Mouse (Mus musculus) left cerebral cortex, postnatal 25 days (tissue): ENCODE data around the gene Stk26. TPM values are rescaled to one million over a fixed set of nuclear protein-coding genes. Genes with fewer than 3 reads are reported as not detected.

Source experiments
- DNase-seq, 2 experiments: peaks; one replicate each; pipeline ENCODE4 v3.0.0; 2022; ENCODE audit warnings: low spot score in 2 of 2, mixed read lengths in 1 of 2
- intact Hi-C: fragments of 180-260 bp; cut with DNase I; formaldehyde crosslinking; loops from one replicate; pipeline ENCODE4 v1.15.1; 2025
- total RNA-seq, 2 experiments: library from RNA; stranded (reverse); gene quantifications; 2 replicates each; pipeline ENCODE4 v1.2.3; 2021

Stk26 gene
- 1 to 10 TPM; 1.7 to 4.4 TPM for total RNA-seq

DNA sequence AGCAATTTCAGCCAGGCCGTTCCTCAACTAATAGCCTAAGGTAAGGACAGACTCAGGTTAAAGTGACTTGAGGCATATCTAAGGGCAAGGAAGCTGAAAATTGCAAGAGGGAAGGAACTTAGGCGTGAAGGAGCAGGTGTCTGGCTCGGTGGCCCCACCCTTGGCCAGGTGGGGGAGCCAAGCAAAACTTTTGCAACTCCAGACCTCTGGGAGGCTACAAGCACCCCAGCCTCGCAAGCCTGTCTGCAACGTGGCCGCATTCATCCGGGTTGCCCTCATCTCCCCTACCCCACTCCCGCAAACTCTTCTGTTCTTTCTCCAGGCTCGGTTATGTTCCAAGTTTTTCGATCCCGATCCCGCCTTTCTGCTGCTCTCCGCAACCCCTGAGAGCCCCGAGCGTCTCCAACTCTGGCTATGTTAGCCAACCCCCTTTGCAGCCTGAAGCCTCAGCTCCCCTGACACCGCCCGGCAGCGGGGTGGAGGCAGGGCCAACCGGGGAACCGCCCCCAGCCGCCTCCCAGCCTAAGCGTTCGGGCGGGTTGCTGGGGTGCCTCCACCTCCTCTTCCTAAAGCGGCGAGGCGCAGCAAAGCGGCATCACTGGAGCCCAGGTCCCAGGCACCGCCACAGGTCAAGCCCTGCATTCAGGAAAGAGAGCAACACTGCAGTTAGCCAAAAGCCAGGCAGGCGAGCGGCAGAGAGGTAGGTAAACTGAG is at the start of gene Stk26:
TSS of gene Stk26 (plus strand) at position 201 of the 714 bp plus-strand sequence.
- intact Hi-C loops, result no loop called here
- DNase-seq, result peak; percentile 9 to 19

DNA sequence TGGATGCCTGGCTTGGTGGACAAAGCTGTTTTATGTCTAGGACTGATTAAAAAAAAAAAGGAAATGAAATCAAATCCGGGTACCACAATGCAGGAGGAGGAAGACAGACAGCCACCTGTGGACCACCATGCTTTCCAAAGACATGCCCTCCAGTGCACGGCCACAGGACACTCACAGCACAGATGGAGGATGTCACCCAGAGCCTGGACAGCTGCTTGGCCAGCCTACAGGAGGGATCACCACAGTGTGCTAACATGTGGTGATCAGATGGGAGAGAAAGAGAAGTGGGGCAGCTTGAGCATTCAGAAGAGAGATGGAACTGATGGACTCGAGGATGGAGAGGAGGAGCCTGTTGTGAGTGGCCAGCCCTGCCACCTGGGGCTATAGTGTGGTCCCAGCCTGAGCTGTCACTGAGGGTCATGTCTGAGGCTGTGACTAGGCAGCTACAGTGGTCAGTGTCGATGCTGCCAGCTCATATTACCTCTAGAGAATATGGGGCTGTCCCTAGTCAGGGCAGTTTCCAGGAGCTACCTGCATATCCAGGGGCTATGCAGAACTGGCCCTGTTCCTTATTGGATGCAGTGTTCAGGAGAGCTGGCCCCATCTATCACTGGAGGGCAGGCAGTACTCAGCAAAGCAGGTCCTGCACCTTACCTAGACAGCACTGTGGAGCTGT is 47.7 kb upstream of the Stk26 start:
- intact Hi-C loops, result no loop called here
- no peak for DNase-seq

- no peak for DNase-seq
- intact Hi-C loops, result no loop called here
Measured at GRCm38 (mm10) chrX:50797798-50798197, 43.0 kb upstream of the Stk26 start.

- no peak for DNase-seq
- intact Hi-C loops, result no loop called here
Measured at GRCm38 (mm10) chrX:50798571-50798970, 42.3 kb upstream of the Stk26 start.

DNA sequence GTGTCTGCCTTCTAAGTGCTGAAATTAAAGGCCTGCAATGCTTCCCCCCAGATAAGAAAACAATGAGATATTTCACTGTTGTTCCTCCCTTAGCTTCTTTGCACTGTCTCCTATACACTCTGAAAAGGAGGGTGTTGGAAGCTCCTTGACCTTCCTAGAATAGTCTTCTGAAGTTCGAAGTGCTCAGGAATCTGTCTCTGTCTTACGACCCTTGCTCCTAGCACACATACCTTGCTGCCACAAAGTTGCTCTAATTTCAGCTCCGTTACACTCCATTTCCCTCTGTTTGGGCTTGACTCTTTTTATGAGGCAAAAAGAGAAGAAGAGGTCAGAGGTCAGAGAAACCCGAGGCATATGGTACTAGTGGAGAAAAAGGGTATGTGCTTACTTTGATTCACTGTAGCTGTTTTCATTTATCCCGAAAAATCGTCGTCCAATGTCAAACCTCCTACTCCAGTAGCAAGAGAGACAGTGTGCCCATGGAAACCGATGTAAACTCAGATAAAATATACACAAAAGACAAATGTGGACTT is 41.1 kb upstream of the Stk26 start:
- intact Hi-C loops, result no loop called here

GRCm38 (mm10) chrX:50805654-50806053 is 35.2 kb upstream of the Stk26 start:
- DNase-seq, result no peak
- intact Hi-C loops, result no loop called here

More for the DNA sequence above, 41.1 kb upstream of the Stk26 start:
- no peak for DNase-seq

DNA sequence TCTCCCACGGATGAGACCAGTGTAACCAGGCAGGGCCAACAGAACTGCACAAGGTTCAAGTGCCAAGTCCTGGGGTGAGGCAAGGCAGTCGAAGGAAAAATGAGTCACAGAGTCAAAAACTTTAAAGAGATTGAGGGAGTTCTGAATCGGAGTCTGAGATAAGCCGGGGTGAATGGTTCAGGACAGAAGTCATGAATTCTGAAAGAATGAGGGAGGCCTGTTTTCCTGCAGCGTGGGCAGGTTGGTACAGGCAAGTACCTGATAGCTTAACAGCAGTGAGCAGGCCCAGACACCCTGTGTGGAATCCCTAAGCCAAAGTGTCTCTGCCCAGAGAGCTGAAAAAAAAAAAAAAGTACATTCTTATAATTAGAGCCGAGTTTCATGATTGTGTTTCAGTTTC is 17.0 kb upstream of the Stk26 start:
- intact Hi-C loops, result no loop called here
- no peak for DNase-seq

- DNase-seq, result no peak
- intact Hi-C loops, result no loop called here
Measured at GRCm38 (mm10) chrX:50835592-50835991, 5.3 kb upstream of the Stk26 start.

GRCm38 (mm10) chrX:50836029-50836691 is 4.7 kb upstream of the Stk26 start:
- intact Hi-C loops, result no loop called here
- DNase-seq, result no peak

- no peak for DNase-seq
- intact Hi-C loops, result no loop called here
Measured at GRCm38 (mm10) chrX:50841587-50841986, 740 bp downstream of the Stk26 start.

GRCm38 (mm10) chrX:50842046-50842445 is 1.2 kb downstream of the Stk26 start:
- intact Hi-C loops, result no loop called here
- DNase-seq, result no peak

DNA sequence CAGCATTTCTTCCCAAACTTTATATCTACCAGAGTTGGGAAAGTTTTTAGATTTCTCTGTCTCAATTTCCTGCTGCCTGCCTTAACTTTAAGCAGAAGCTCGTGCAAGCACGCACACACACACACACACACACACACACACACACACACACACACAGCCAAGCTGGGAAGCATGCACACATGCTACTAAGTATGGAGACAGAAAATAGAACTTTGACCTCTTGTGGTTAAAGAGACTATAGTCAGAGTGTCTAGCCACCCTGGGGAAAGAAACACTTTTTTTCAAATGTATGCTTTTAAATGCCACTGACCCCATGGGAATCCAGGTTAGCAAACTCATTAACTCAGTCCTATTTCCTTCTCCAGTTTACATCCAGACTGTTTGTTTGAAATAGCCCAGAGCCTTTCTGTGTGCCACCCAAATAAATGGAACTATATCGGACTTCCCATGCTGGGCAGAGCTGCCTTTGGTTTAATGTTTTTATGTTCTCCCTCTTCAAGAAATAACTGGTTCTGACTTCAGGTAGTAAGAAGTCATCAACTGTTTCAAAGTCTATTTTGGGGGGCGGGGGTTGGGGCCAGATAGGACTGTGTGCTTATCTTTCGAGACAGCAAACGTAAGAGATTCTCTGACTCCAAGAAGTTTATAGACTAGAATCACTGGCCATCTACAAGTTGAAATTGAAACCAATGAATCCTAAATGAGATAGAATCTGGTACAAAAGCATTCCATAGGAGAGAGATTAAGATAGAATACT is 9.8 kb downstream of the Stk26 start:
- DNase-seq, result no peak
- intact Hi-C loops, result no loop called here

DNA sequence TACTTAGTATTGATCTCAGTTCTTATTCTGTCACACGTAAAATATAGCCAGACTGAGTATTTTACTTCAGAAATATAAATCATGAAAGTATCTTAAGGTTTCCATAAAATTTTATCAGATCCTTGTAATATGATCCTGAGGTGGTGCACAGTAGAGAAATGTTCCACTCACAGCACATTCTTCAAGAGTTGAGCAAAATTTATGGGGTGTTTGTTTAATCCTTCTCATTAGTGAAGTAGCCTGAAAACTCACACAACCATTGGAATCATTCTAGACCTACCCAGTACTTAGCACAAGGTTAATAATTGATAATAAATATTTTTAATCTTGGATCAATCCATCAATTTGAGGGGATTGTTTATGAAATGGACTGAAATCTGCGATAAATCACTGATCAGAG is 22.9 kb downstream of the Stk26 start:
- intact Hi-C loops, result no loop called here
- no peak for DNase-seq

GRCm38 (mm10) chrX:50864734-50865133 is 23.9 kb downstream of the Stk26 start:
- DNase-seq, result no peak
- intact Hi-C loops, result no loop called here

- intact Hi-C loops, result no loop called here
- DNase-seq, result no peak
Measured at GRCm38 (mm10) chrX:50874246-50875002, 33.6 kb downstream of the Stk26 start.

DNA sequence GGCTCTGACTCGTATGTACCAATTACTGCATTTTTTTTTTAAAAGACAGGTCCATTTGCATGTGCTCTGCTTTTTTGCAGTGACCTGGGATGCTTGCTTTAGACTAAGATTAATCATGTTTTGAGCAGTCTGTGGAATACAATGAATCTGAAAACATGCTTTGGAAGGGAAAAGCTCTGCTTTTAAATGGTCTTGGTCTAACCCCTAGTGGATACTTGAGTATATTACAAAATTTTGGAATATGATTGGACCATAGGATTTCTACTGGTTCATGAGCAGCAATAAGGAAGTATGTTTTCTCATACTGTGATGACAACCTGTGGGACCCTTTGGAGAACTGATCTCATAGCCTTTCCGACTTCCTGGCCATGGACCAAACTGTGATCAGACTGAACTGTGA is 47.2 kb downstream of the Stk26 start:
- DNase-seq, result peak in 1 of 2 experiments; percentile 1
- intact Hi-C loops, result loop anchor here (2.0 kb wide), 1 partner anchor 213 kb away; no protein-coding TSS in a partner anchor

DNA sequence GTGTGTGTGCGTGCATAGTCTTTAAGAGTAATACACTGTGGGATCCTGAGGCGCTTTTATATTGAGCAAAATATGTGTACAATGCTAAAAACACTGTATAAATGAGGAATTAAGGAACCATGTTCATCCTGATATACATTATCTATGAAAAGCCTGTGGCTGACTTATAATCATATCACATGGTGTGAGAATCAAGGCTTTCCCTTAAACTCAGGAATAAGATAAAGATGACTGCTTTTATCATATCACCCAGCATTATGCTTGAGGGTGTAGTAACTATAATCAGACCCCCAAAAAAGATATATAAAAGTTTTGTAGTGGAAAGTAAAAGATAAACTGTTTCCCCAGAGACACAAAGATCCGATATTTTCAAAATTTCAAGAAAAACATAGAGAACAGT is 62.6 kb downstream of the Stk26 start:
- intact Hi-C loops, result no loop called here
- no peak for DNase-seq

- intact Hi-C loops, result no loop called here
- DNase-seq, result no peak
Measured at GRCm38 (mm10) chrX:50909915-50910314, 69.1 kb downstream of the Stk26 start.

DNA sequence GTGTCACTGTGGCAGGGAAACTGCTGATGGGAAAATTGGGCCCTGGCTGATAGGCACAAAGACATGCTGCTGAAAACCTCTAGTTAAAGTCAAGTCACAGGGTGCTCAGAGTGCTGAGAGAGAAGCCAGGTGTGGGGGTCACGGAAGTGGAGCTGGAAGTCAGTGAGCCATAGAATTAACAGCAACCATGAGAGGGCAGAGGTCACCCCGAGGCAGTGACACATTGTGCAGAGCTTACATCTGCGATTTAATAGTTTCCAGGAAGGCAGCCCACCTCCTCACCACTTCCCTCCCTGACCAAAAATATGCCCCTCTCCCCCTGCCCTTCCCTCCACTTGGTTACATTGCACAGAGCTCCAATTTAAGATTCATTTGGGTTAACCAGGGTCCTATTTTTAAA is 76.5 kb downstream of the Stk26 start:
- intact Hi-C loops, result no loop called here
- no peak for DNase-seq
